Mouse (Mus musculus): Measurements from ENCODE around the gene Ube2a.

Ube2a gene

DNA sequence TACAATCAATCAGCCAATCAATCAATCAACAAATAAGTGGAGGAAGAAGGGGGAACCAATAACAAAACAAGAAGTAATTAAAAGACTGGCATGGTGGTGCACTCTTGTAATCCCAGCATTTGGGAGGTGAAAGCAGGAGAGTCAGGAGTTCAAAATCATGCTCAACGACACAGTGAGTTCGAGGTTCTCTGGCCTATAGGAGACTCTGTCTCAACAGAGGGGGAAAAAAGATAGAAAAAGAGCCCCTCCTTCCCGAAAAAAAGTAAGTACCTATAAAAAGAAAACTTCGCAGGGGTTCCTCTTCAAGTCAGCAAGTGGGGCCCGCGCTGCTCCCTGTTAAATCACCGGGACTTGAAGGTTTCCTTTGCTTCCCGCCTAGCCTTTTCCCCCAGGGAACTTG, at the start of gene Ube2a, which contains the start of gene C330007P06Rik:
TSS of gene Ube2a (plus strand) at position 136 of the 400 bp plus-strand sequence.
TSS of gene C330007P06Rik (minus strand) at position 347 of the 400 bp plus-strand sequence.
- no peak for DNase-seq (ENCODE audit: low read depth, low spot score)

GRCm38 (mm10) chrX:36823932-36824711, 49.6 kb upstream of the Ube2a start:
- no peak for DNase-seq (ENCODE audit: low read depth, low spot score)

- DNase-seq (ENCODE audit: low read depth, low spot score) = no peak
These were observed 48.7 kb upstream of the Ube2a start for GRCm38 (mm10) chrX:36825032-36825431.

DNA sequence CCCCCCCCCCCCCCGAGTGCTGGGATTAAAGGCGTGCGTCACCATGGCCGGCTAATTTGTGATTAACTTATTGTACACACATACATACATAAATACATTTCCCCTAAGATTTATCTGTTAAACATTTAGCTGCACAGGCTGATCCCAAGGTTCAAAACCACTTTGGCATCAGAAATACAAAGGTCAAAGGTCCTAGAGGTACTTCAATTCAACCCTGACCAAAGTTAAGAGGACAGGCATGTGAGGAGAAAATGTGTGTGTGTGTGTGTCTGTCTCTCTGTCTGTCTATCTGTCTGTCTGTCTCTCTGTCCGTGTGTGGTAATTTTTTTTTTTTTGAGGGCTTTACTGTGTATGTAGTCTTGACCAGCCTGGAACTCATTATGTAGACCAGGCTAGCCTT, 46.8 kb upstream of the Ube2a start:
- DNase-seq (ENCODE audit: low read depth, low spot score) = no peak

- DNase-seq (ENCODE audit: low read depth, low spot score) = no peak
These were observed 43.4 kb upstream of the Ube2a start for GRCm38 (mm10) chrX:36830271-36830670.

GRCm38 (mm10) chrX:36831632-36832031, 42.1 kb upstream of the Ube2a start:
- DNase-seq (ENCODE audit: low read depth, low spot score) = no peak

DNA sequence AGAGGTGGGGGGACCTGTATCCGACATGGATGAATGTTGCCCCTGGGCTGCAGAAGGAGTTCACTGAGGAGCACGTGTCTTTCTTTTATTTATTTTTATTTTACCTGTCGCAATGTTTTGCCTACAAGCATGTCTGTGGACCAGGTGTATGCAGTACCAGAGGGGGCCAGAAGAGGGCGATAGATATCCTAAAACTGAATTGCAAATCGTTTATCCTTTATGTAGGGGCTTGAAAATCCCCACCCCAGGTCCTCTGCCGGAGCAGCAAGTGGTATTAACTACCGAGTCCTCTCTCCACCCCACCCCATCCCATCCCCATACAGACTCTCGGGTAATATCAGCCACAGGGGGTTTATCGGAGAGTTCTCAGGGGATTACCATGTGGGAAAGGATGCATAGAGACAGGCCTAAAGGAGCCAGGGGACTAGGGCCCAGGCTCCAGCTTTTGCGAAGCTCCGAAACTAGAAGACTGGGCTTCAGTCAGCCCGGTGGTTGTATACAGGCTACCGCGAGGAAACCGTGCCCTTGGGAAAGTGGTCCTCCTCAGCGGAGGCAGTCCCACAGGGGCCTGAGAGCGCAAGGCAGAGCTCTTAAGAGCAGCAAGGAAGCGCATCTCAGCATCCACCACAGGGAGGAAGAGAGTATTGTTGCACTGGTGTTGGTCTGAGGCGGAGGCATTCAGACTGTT, 40.2 kb upstream of the Ube2a start:
- DNase-seq (ENCODE audit: low read depth, low spot score) = peak; percentile 74

- no peak for DNase-seq (ENCODE audit: low read depth, low spot score)
These were observed 36.5 kb upstream of the Ube2a start for GRCm38 (mm10) chrX:36837069-36837676.

GRCm38 (mm10) chrX:36839391-36839790, 34.3 kb upstream of the Ube2a start:
- no peak for DNase-seq (ENCODE audit: low read depth, low spot score)

DNA sequence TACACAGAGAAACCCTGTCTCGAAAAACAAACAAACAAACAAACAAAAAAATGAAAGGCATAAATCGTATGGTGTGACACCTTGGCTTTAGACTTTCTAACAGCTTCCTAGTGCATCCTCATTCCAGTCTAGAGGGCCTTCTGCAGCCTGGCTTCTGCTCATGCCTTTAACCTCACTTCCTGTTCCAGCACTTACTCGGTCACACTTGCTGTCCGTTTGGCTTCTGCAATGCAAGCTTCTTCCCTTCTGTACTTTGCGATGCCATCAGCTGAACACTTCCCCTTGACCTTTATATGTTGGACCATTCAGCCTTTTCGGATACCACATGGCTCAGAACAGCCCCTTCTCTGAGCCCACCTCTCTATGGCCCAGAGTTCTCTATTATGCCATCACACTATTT, 32.0 kb upstream of the Ube2a start:
- DNase-seq (ENCODE audit: low read depth, low spot score) = no peak

- DNase-seq (ENCODE audit: low read depth, low spot score) = peak; percentile 56
These were observed 30.2 kb upstream of the Ube2a start for GRCm38 (mm10) chrX:36843346-36843990.

DNA sequence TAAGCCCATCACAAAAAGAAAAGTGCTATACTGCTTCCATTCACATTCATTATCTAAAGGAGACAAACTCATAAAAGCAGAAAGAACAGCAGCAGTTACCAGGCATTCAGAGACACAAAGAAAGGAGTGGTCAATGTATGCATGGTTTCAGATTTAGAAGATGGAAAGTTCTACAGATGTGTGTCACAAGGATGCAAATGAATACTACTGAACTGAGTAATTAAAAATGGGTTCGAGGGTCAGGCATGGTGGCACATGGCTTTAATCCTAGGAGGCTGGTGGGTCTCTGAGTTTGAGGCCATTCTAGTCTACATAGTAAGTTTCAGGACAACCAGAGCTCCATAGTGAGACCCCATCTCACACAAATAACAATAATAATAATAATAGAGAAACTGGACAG, 26.5 kb upstream of the Ube2a start:
- no peak for DNase-seq (ENCODE audit: low read depth, low spot score)

DNA sequence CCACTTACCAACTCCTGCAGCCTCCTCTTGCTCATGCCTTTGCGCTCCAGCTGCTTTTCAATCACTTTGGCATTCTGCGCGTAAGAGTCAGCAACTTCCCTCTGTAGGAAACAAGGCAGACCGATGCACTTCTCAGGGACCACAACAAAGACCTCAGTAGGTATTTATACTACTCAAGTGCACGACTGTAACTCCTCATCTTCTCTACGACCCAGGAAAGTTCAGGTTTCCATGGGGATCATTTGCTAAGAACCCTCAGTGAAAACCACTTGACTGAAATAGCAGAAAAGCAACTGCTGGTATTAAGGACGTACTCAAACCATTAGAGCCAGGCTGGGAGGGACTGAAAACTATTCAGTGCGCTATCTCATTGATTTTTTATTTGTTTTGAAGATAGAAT, 21.1 kb upstream of the Ube2a start:
- DNase-seq (ENCODE audit: low read depth, low spot score) = no peak

- peak; percentile 88 for DNase-seq (ENCODE audit: low read depth, low spot score)
These were observed 9.7 kb upstream of the Ube2a start for GRCm38 (mm10) chrX:36863766-36864608.

GRCm38 (mm10) chrX:36864609-36865328, 8.9 kb upstream of the Ube2a start:
- DNase-seq (ENCODE audit: low read depth, low spot score) = no peak

DNA sequence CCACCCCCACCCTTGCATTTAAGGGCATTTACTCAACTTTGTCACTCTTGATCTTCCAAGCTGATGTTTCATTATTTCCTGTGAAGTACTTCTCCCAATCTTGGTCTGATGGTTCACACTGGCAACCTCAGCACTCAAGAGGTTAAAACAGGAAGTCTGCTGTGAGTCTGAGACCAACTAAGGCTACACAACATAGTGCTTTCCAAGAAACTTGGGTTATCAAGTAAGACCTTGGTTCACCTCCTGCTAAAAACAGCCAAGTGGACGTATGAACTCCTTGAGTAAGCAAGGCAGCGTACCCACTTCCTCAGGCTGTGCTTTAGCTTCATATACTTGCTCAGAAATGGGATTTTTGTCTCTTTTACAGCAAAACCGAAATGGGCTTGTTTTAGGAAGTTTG, 3.3 kb upstream of the Ube2a start:
- DNase-seq (ENCODE audit: low read depth, low spot score) = no peak

- peak; percentile 90 for DNase-seq (ENCODE audit: low read depth, low spot score)
These were observed 537 bp downstream of the Ube2a start for GRCm38 (mm10) chrX:36874178-36874696.

DNA sequence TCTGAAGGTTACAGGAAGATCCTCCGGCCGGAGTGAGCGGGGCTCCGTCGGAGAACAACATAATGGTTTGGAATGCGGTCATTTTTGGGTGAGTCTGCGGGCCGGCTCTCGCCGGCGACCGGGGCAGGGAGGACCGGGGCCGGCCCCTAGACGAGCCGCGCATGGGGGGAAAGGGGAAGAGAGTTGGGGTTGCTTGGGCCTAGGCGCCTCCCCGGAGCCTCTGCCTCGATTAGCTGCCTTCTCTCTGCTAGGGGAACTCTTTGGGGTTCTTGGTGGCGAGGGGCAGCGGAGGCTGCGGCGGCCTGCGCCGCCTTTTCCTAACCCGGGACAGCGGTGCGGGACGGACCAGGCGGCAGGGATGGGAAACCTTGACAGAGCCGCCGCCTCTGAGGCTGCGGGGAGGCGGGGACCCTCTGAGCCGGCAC, 1.0 kb downstream of the Ube2a start:
- peak; percentile 41 for DNase-seq (ENCODE audit: low read depth, low spot score)

- peak; percentile 24 for DNase-seq (ENCODE audit: low read depth, low spot score)
These were observed 11.0 kb downstream of the Ube2a start for GRCm38 (mm10) chrX:36884719-36885118.

DNA sequence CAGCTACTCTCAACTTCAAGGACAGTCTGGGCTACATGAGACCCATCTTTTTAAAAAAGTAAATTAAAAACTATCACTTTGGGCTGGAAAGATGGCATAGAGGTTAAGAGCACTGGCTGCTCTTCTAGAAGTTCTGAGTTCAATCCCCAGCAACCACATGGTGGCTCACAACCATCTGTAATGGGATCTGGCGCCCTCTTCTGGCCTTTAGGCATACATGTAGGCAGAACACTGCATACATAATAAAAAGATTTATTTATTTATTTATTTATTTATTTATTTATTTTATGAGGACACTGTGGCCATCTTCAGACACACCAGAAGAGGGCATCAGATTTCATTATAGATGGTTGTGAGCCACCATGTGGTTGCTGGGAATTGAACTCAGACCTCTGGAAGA, 25.2 kb downstream of the Ube2a start:
- peak; percentile 53 for DNase-seq (ENCODE audit: low read depth, low spot score)

All from A20 (cell line).